12 mouse cellular contexts compared by ENCODE assay signal in genomic region chr14:76940507-76940906, GRCm38 (mm10).
"Had no signal": no experiment of that assay in that cellular context is flagged by ENCODE, and none has a peak within 500 bp of the region (broad histone marks: within the 10 kb centered on the region; RNA-seq: fewer than 3 reads in every experiment).

No protein-coding gene starts in this region.

- DNase-seq: retina, postnatal 1 day; right cerebral cortex, adult 18-20 months; right cerebral cortex, postnatal 14 days; right cerebral cortex, postnatal 25 days; right cerebral cortex, postnatal 4 days; spleen, adult 18-20 months; thymus, adult 18-20 months; thymus, adult 2 months; thymus, postnatal 14 days; thymus, postnatal 25 days; thymus, postnatal 36 days; thymus, postnatal 4 days had no signal
